Mouse (Mus musculus) forebrain, embryonic 14.5 days (tissue): ENCODE measurements around the gene Lrriq4. TPM values are rescaled to one million over a fixed set of nuclear protein-coding genes. Genes with fewer than 3 reads are reported as not detected.

ENCODE experiments used
- ATAC-seq: fragments of 200-750 bp; cut with Nextera tagmentation; 2 replicates; pipeline ENCODE4 v1.8.0; 2017; ENCODE audit warnings: mild to moderate bottlenecking, moderate library complexity
- DNase-seq: peaks from one replicate; pipeline ENCODE4 v3.0.0-alpha.2; 2015; ENCODE audit warnings: low spot score
- H3K27ac ChIP-seq: fragments of 300-500 bp; sonication (generic); 2 replicates; pipeline ENCODE4 v1.5.1; 2014; ENCODE audit warnings: low read depth, mild to moderate bottlenecking, control low read depth, low read length, moderate library complexity
- H3K27me3 ChIP-seq: fragments of 300-500 bp; sonication (generic); replicated peaks from 2 replicates; pipeline ENCODE4 v1.6.1; 2014; ENCODE audit warnings: low read length, control low read depth, mixed read lengths; ENCODE audit not compliant: control insufficient read depth, insufficient read depth
- H3K36me3 ChIP-seq: fragments of 300-500 bp; sonication (generic); 2 replicates; pipeline ENCODE4 v1.6.1; 2014; ENCODE audit warnings: low read length, control low read depth; ENCODE audit not compliant: control insufficient read depth, insufficient read depth
- H3K4me1 ChIP-seq: fragments of 300-500 bp; sonication (generic); 2 replicates; pipeline ENCODE4 v1.6.1; 2014; ENCODE audit warnings: antibody characterized with exemption, low read length, control low read depth; ENCODE audit not compliant: control insufficient read depth, insufficient read depth
- H3K4me2 ChIP-seq: fragments of 300-500 bp; sonication (generic); 2 replicates; pipeline ENCODE4 v1.6.1; 2014; ENCODE audit warnings: mild to moderate bottlenecking, control low read depth, low read length
- H3K4me3 ChIP-seq: fragments of 300-500 bp; sonication (generic); 2 replicates; pipeline ENCODE4 v1.5.1; 2014; ENCODE audit warnings: low read depth, low read length, control low read depth
- H3K9ac ChIP-seq: fragments of 300-500 bp; sonication (generic); 2 replicates; pipeline ENCODE4 v1.6.1; 2014; ENCODE audit warnings: mild to moderate bottlenecking, low read length, control low read depth, moderate library complexity
- H3K9me3 ChIP-seq: fragments of 300-500 bp; sonication (generic); replicated peaks from 2 replicates; pipeline ENCODE4 v1.6.1; 2016; ENCODE audit warnings: low read length, control low read depth, mixed read lengths; ENCODE audit not compliant: control insufficient read depth
- WGBS: fragments of 180-500 bp; shearing (Covaris S2); extraction: QIAGEN DNeasy Blood & Tissue Kit; methylation state at CpG from one replicate; pipeline ENCODE4 v1.1.7; 2014; 5-methylcytosine and 5-hydroxymethylcytosine counted together
- polyA plus RNA-seq: library from polyadenylated mRNA; unstranded; fragments of >200 nt; fragmentation: Nextera tagmentation; extraction: Ambion mirVana; gene quantifications from 2 replicates; pipeline ENCODE4 v1.2.1, GENCODE M21; 2014

Gene Lrriq4
- polyA plus RNA-seq, 1 experiment from 2014 or later = not detected

GRCm38 (mm10) chr3:30648466-30648865 lies 4.2 kb downstream of the Lrriq4 start:
- no peak for ATAC-seq
- peaks cover 5% of the 10 kb centered on the region; the same call in 1 of the 2 replicates for H3K4me1 ChIP-seq
- 79% methylated on average over 2 of the region's 2 CpGs for WGBS

GRCm38 (mm10) chr3:30650062-30650841 lies 5.9 kb downstream of the Lrriq4 start:
- H3K9ac ChIP-seq = peak overlapping the region; percentile 40; the same call in 1 of the 2 replicates
- peaks cover 3% of the 10 kb centered on the region for H3K27me3 ChIP-seq
- under 1% methylated on average over 41 of the region's 41 CpGs for WGBS

More at GRCm38 (mm10) chr3:30648466-30648865, 4.2 kb downstream of the Lrriq4 start:
- Histone ChIP-seq H3K9me3 (no peaks in the 10 kb centered on the region), H3K4me3 (no peak overlapping the region), H3K9ac (no peak overlapping the region), H3K36me3 (no peaks in the 10 kb centered on the region), H3K4me2 (no peak overlapping the region), H3K27me3 (peaks cover 3% of the 10 kb centered on the region), H3K27ac (no peak overlapping the region)
- no peak for DNase-seq

GRCm38 (mm10) chr3:30655937-30656336 lies 11.6 kb downstream of the Lrriq4 start:
- ATAC-seq = no peak
- H3K27ac ChIP-seq = no peak overlapping the region
- H3K4me2 ChIP-seq = no peak overlapping the region
- no peak overlapping the region for H3K4me3 ChIP-seq
- WGBS = 89% methylated on average over 5 of the region's 5 CpGs
- no peaks in the 10 kb centered on the region for H3K4me1 ChIP-seq
- H3K9me3 ChIP-seq = no peaks in the 10 kb centered on the region
- no peak for DNase-seq
- H3K9ac ChIP-seq = no peak overlapping the region
- H3K27me3 ChIP-seq = no peaks in the 10 kb centered on the region
- no peaks in the 10 kb centered on the region for H3K36me3 ChIP-seq

More at GRCm38 (mm10) chr3:30650062-30650841, 5.9 kb downstream of the Lrriq4 start:
- DNase-seq (peak; percentile 20), ATAC-seq (peak; percentile 64)
- peak overlapping the region; percentile 35 for H3K4me3 ChIP-seq
- H3K4me2 ChIP-seq = peak overlapping the region; percentile 69
- no peaks in the 10 kb centered on the region for H3K36me3 ChIP-seq
- H3K4me1 ChIP-seq = peaks cover 5% of the 10 kb centered on the region; the same call in 1 of the 2 replicates
- H3K9me3 ChIP-seq = no peaks in the 10 kb centered on the region
- no peak overlapping the region for H3K27ac ChIP-seq

- 90% methylated on average over 9 of the region's 9 CpGs for WGBS
- H3K36me3 ChIP-seq = no peaks in the 10 kb centered on the region
Observed at GRCm38 (mm10) chr3:30658486-30658885, 14.2 kb downstream of the Lrriq4 start.

GRCm38 (mm10) chr3:30683190-30683589 lies 38.9 kb downstream of the Lrriq4 start:
- DNase-seq = no peak
- H3K9me3 ChIP-seq = no peaks in the 10 kb centered on the region
- H3K4me3 ChIP-seq = no peak overlapping the region
- no peaks in the 10 kb centered on the region for H3K27me3 ChIP-seq
- H3K36me3 ChIP-seq = no peaks in the 10 kb centered on the region
- ATAC-seq = no peak
- H3K9ac ChIP-seq = no peak overlapping the region
- no peak overlapping the region for H3K27ac ChIP-seq
- 89% methylated on average over 6 of the region's 6 CpGs for WGBS
- no peaks in the 10 kb centered on the region for H3K4me1 ChIP-seq
- H3K4me2 ChIP-seq = no peak overlapping the region

More at GRCm38 (mm10) chr3:30658486-30658885, 14.2 kb downstream of the Lrriq4 start:
- ATAC-seq (no peak), DNase-seq (no peak)
- Histone ChIP-seq H3K4me1 (no peaks in the 10 kb centered on the region), H3K9ac (no peak overlapping the region), H3K4me2 (no peak overlapping the region), H3K27me3 (no peaks in the 10 kb centered on the region), H3K27ac (no peak overlapping the region), H3K4me3 (no peak overlapping the region), H3K9me3 (no peaks in the 10 kb centered on the region)

- DNase-seq (no peak), ATAC-seq (no peak)
- Histone ChIP-seq H3K36me3 (no peaks in the 10 kb centered on the region), H3K4me2 (no peak overlapping the region), H3K9me3 (no peaks in the 10 kb centered on the region), H3K9ac (no peak overlapping the region), H3K4me1 (no peaks in the 10 kb centered on the region), H3K4me3 (no peak overlapping the region), H3K27me3 (no peaks in the 10 kb centered on the region), H3K27ac (no peak overlapping the region)
- WGBS = 86% methylated on average over 3 of the region's 3 CpGs
Observed at GRCm38 (mm10) chr3:30687216-30687615, 42.9 kb downstream of the Lrriq4 start.

GRCm38 (mm10) chr3:30690976-30691375 lies 46.7 kb downstream of the Lrriq4 start:
- DNase-seq (no peak), ATAC-seq (no peak)
- WGBS = 78% methylated on average over 7 of the region's 7 CpGs
- Histone ChIP-seq H3K9ac (no peak overlapping the region), H3K27ac (no peak overlapping the region), H3K4me2 (no peak overlapping the region), H3K4me3 (no peak overlapping the region), H3K36me3 (no peaks in the 10 kb centered on the region), H3K4me1 (no peaks in the 10 kb centered on the region), H3K9me3 (no peaks in the 10 kb centered on the region), H3K27me3 (no peaks in the 10 kb centered on the region)

- Histone ChIP-seq H3K4me3 (no peak overlapping the region), H3K9ac (no peak overlapping the region), H3K4me2 (no peak overlapping the region), H3K27me3 (no peaks in the 10 kb centered on the region), H3K4me1 (no peaks in the 10 kb centered on the region), H3K27ac (no peak overlapping the region), H3K9me3 (no peaks in the 10 kb centered on the region), H3K36me3 (no peaks in the 10 kb centered on the region)
- ATAC-seq = no peak
- WGBS = 98% methylated on average over 2 of the region's 2 CpGs
- no peak for DNase-seq
Observed at GRCm38 (mm10) chr3:30695661-30696060, 51.4 kb downstream of the Lrriq4 start.

- DNase-seq = peak; percentile 67
- H3K9me3 ChIP-seq = no peaks in the 10 kb centered on the region
- H3K27ac ChIP-seq = no peak overlapping the region
- no peaks in the 10 kb centered on the region for H3K4me1 ChIP-seq
- H3K36me3 ChIP-seq = no peaks in the 10 kb centered on the region
- H3K4me3 ChIP-seq = no peak overlapping the region
- peak; percentile 73; the same call in 1 of the 2 replicates for ATAC-seq
- H3K4me2 ChIP-seq = no peak overlapping the region
- H3K27me3 ChIP-seq = no peaks in the 10 kb centered on the region
- H3K9ac ChIP-seq = no peak overlapping the region
- 23% methylated on average over 2 of the region's 2 CpGs for WGBS
Observed at GRCm38 (mm10) chr3:30696346-30696745, 52.0 kb downstream of the Lrriq4 start.
